Mouse (Mus musculus) CH12.LX (cell line): ENCODE results near the gene Sema6d.

Experiments
- EP300 ChIP-seq: IDR thresholded peaks from 2 replicates; pipeline ENCODE4 v1.6.1; 2011; ENCODE audit warnings: low read length, improper control_type of control experiment
- GABPA ChIP-seq: IDR thresholded peaks from 2 replicates; pipeline ENCODE4 v1.6.1; 2012; ENCODE audit warnings: low read depth, low read length, improper control_type of control experiment, inconsistent platforms; ENCODE audit not compliant: insufficient replicate concordance
- NRF1 ChIP-seq: IDR thresholded peaks from 2 replicates; pipeline ENCODE4 v1.6.1; 2014; ENCODE audit warnings: low read depth, mild to moderate bottlenecking, inconsistent platforms, low read length, improper control_type of control experiment, moderate library complexity
- POLR2A ChIP-seq: IDR thresholded peaks from 2 replicates; pipeline ENCODE4 v1.6.1; 2011; ENCODE audit warnings: low read depth, mild to moderate bottlenecking, improper control_type of control experiment, low read length
- POLR2AphosphoS2 ChIP-seq: IDR thresholded peaks from 2 replicates; pipeline ENCODE4 v1.6.1; 2011; ENCODE audit warnings: low read depth, low read length, improper control_type of control experiment
- RAD21 ChIP-seq: IDR thresholded peaks from 2 replicates; pipeline ENCODE4 v1.6.1; 2011; ENCODE audit warnings: low read depth, mild to moderate bottlenecking, low read length, improper control_type of control experiment, moderate library complexity
- TCF12 ChIP-seq: IDR thresholded peaks from 2 replicates; pipeline ENCODE4 v1.6.1; 2014; ENCODE audit warnings: low read depth, mild to moderate bottlenecking, inconsistent platforms, low read length, improper control_type of control experiment
- USF1 ChIP-seq: IDR thresholded peaks from 2 replicates; pipeline ENCODE4 v1.6.1; 2014; ENCODE audit warnings: low read depth, mild to moderate bottlenecking, inconsistent platforms, low read length, improper control_type of control experiment
- ZMIZ1 ChIP-seq: IDR thresholded peaks from 2 replicates; pipeline ENCODE4 v1.6.1; 2012; ENCODE audit warnings: low read depth, mild to moderate bottlenecking, inconsistent platforms, low read length, improper control_type of control experiment
- ZNF384 ChIP-seq: IDR thresholded peaks from 2 replicates; pipeline ENCODE4 v1.6.1; 2012; ENCODE audit warnings: low read depth, low read length, improper control_type of control experiment, inconsistent platforms

- no peak for TF ChIP-seq EP300
- no peak for TF ChIP-seq GABPA
- no peak for TF ChIP-seq NRF1
- no peak for TF ChIP-seq POLR2AphosphoS2
- no peak for TF ChIP-seq TCF12
- no peak for TF ChIP-seq ZNF384
- no peak for TF ChIP-seq ZMIZ1
- TF ChIP-seq POLR2A = no peak
- no peak for TF ChIP-seq RAD21
- TF ChIP-seq USF1 = no peak
Measured at GRCm38 (mm10) chr2:124430708-124431107, 340.9 kb downstream of the Sema6d start.
